Mouse (Mus musculus) regulatory T cell (primary cell): Measurements from ENCODE around the gene Krt34.

ENCODE experiments used
- in situ Hi-C: fragments of 300-600 bp; cut with MboI, MseI; formaldehyde crosslinking; loops from one replicate; pipeline ENCODE4 v1.15.1; 2025; ENCODE audit warnings: high pct_unique_total_duplicates

Gene Krt34

DNA sequence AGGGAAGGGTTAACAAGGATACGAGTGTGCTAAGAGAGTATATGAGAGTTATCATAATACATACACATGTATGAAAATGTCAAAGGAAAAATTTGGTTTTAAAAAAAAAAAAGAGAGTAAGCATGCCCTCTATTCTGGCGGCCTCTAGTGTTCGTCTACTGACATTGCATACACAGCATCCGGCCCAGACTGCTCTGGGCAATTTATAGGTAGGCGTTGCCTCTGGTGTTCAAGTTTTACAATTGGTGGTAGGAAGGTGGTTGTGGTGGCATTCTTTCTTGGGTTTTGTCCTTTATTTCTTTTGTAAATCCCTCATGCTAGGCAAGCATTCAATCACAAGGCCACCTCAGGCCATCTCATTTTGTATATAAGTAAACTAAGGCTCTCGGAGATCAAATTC, 36.5 kb downstream of the Krt34 start:
- in situ Hi-C loops: loop anchor here (10.0 kb wide), 1 partner anchor 540 kb away; no protein-coding TSS in a partner anchor

DNA sequence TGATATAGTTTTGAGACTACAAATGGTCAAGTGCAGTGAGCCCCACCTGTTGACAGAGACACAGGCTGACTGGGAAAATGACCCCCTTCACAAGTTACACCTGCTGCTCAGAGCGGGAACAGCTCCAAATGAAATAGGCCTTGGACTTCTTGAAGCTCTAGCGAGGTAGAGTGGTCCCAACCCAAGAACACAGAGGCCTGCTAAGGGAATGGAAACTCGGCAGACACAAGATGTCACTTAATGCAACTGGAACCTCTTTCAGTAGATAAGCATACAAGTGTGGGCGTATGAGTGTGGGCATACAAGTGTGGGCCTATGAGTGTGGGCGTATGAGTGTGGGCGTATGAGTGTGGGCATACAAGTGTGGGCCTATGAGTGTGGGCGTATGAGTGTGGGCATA, 42.3 kb downstream of the Krt34 start:
- in situ Hi-C loops: no loop called here

DNA sequence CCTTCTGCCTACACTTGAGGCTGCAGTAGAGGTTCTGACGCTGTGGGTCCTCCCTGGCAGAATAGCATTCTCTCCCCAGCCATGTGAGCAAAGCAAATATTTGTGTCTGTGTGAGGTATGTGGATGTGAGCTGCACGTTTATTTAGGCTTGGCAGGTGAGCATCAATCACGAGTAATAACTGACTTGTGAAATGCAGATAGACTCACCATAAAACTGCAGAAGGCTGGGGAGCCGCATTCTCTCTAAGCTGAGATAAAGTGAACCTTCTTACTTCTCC, 47.0 kb downstream of the Krt34 start:
- in situ Hi-C loops: no loop called here

DNA sequence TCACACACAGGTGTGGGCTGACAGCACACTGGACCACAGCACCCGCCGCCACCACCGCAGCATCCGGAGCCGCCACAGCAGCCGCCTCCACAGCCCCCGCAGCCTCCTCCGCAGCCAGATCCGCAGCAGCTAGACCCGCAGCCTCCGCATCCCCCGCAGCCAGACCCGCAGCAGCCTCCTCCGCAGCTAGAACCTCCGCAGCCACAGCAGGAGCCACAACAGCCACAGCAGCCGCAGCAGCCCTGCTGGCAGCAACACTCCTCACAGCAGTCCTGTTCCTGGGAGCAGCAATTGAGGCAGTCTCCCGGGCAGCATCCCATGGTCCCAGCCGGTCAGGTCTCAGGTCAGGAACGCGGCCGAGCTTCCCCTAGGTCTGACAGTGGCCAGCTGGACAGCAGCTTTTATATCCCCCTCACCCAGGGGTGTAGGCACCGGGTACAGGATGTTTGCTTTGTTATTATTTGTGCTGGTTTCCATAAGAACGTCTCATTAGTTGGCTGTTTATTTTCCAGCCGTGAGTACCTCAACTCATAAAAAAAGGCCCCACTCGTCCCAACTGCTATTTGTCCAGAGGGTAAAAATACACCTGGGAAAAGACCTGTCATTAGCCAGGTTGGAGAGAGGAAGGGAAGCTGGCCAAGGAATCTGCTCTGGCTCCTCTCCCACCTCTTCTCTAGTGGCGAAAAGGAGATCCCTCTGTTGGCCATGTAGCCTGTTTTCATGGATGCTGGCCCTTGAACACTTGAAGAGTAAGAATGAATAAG, 47.6 kb downstream of the Krt34 start, which contains the start of gene Krtap17-1:
TSS of gene Krtap17-1 (minus strand) at position 375 of the 764 bp plus-strand sequence.
- in situ Hi-C loops: no loop called here

DNA sequence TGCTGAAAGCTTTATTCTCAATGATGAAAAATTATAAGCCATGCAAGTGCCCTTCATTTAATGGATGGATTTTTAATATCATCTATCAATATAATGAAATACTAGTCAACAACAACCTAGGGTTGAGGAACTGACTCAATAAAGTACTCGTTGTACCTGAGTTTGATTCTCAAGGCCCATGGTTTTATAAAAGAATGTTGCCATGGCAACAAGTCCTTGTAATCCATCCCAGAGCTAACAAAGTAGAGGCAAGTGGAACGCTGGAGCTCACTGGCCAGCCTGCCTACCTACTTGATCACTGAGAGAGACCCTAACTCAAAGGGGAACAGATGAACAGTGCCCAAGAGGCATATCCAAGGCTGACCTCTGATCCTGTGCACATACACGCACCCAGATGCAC, 50.8 kb downstream of the Krt34 start:
- in situ Hi-C loops: no loop called here

DNA sequence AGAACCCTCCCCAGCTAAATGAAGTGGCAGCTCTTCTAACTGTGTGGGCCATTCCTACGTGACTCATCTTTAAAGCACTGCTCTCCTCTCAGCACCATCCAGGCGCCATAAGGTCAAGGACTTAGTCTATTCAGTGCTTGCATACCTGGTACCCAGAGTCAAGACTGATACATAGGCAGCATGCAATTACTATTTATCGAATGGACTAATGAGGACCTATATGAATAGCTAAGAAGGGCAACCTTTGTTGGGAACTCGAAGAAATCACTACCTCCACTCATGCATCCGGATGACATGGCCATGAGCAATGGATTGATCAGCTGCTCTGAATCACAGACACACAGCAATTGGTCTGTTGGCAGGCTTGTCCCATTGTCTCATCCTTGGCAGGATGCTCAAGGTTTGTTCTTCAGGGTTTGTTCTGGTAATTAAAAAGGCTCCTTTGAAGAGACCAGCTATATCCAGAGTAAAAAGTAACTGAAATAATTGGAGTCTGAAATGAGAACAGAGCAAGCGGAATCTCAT, 51.4 kb downstream of the Krt34 start:
- in situ Hi-C loops: no loop called here

DNA sequence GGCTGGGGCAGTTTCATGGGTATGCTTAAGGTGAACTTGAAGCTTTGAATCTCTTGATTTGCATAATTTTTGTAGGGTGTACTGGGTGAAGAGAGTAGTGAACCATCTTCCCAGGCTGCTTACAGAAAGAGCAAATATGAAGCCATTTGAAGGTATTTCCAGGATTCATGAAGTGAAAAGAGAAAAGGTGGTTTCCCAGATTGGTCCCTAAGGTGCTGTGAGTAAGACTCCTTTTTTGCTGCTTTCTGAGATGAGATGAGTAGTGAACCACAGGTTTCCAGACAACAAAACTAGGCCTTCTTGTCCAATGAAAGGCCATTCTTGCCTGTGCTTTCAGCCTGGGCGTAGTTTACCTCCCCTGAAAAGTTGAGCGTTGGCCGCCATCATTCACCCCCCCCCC, 52.8 kb downstream of the Krt34 start:
- in situ Hi-C loops: no loop called here
